Mouse (Mus musculus): Measurements from ENCODE around the gene Psmb9. TPM values are rescaled to one million over a fixed set of nuclear protein-coding genes. Genes with fewer than 3 reads are reported as not detected.

Gene Psmb9
- polyA plus RNA-seq, 1 experiment from 2014 or later, result 1.5 TPM

DNA sequence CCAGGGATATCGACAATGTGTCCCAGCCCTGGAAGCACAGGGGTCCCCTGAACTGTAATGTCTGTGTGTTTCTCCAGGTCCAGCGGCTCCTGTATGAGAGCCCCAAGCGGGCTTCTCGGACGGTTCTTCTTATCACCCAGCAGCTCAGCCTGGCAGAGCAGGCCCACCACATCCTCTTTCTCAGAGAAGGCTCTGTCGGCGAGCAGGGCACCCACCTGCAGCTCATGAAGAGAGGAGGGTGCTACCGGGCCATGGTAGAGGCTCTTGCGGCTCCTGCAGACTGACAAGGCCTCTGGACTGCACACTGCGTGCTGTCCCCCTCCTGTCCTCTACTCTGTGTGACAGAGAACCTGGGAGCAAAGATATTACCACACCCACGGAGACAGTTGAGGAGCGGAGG lies 8.9 kb upstream of the Psmb9 start:
- Histone ChIP-seq H3K27me3 (peaks cover 98% of the 10 kb centered on the region), H3K4me2 (peak overlapping the region; percentile 76; the same call in 1 of the 2 replicates), H3K27ac (no peak overlapping the region), H3K36me3 (no peaks in the 10 kb centered on the region), H3K9ac (peak overlapping the region; percentile 24; the same call in 1 of the 2 replicates), H3K9me3 (no peaks in the 10 kb centered on the region), H3K4me3 (0 out of 2 replicates have a peak overlapping the region, but pooled peaks have one; percentile 45), H3K4me1 (replicated peaks) (peaks cover 21% of the 10 kb centered on the region)
- ATAC-seq (ENCODE audit: low FRiP score), result no peak
- WGBS, result 38% methylated on average over 11 of the region's 12 CpGs

- Histone ChIP-seq H3K4me3 (no peak overlapping the region), H3K4me2 (no peak overlapping the region), H3K27ac (no peak overlapping the region), H3K9ac (no peak overlapping the region), H3K27me3 (peaks cover 98% of the 10 kb centered on the region), H3K4me1 (replicated peaks) (peaks cover 21% of the 10 kb centered on the region), H3K9me3 (no peaks in the 10 kb centered on the region), H3K36me3 (no peaks in the 10 kb centered on the region)
- 86% methylated on average over 4 of the region's 4 CpGs for WGBS
- ATAC-seq (ENCODE audit: low FRiP score), result no peak
Measured at GRCm38 (mm10) chr17:34194723-34195122, 7.2 kb upstream of the Psmb9 start.

DNA sequence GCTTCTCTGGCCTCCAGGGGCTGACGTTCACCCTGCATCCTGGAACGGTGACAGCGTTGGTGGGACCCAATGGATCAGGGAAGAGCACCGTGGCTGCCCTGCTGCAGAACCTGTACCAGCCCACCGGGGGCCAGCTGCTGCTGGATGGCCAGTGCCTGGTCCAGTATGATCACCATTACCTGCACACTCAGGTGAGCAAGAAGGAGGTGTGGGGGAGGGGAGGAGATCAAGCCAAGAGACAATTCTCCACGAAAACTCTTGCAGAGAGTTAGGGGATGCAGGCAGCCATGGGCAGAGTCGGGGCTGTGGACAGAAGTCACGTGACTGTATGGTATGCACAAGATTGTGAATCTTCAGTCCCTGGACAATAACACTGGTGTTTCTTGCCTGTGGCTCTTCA lies 5.9 kb upstream of the Psmb9 start:
- WGBS, result 61% methylated on average over 8 of the region's 8 CpGs
- no peak for ATAC-seq (ENCODE audit: low FRiP score)
- Histone ChIP-seq H3K4me2 (no peak overlapping the region), H3K27ac (no peak overlapping the region), H3K27me3 (peaks cover 98% of the 10 kb centered on the region), H3K4me1 (replicated peaks) (peaks cover 21% of the 10 kb centered on the region), H3K9ac (no peak overlapping the region), H3K4me3 (no peak overlapping the region), H3K36me3 (no peaks in the 10 kb centered on the region), H3K9me3 (no peaks in the 10 kb centered on the region)

- no peak for ATAC-seq (ENCODE audit: low FRiP score)
- peaks cover 20% of the 10 kb centered on the region for H3K4me1 ChIP-seq (replicated peaks)
- 24% methylated on average over 16 of the region's 16 CpGs for WGBS
- H3K4me2 ChIP-seq, result no peak overlapping the region
- no peak overlapping the region for H3K27ac ChIP-seq
- H3K9me3 ChIP-seq, result no peaks in the 10 kb centered on the region
- no peak overlapping the region for H3K4me3 ChIP-seq
- H3K27me3 ChIP-seq, result peaks cover 98% of the 10 kb centered on the region
- no peaks in the 10 kb centered on the region for H3K36me3 ChIP-seq
- H3K9ac ChIP-seq, result no peak overlapping the region
Measured at GRCm38 (mm10) chr17:34192852-34193251, 5.3 kb upstream of the Psmb9 start.

DNA sequence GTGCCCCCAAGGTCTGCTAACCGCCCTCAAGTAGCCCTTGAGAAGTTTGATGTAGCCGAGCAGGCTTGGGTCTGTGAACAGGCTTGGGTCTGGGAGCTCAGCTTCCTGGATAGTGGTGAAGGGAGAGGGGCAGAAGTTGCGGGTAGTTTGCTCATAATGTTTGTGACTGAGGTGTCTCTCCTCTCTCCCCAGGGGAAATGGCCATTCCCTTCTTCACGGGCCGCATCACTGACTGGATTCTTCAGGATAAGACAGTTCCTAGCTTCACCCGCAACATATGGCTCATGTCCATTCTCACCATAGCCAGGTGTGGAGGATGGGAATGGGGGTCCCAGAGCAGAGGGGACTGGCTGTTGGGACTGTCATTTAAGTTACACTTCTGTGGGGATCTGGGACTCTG lies 1.4 kb upstream of the Psmb9 start:
- Histone ChIP-seq H3K36me3 (no peaks in the 10 kb centered on the region), H3K4me1 (replicated peaks) (peaks cover 20% of the 10 kb centered on the region), H3K4me2 (no peak overlapping the region), H3K4me3 (no peak overlapping the region), H3K27ac (no peak overlapping the region), H3K9ac (no peak overlapping the region), H3K27me3 (peaks cover 97% of the 10 kb centered on the region), H3K9me3 (no peaks in the 10 kb centered on the region)
- WGBS, result 76% methylated on average over 6 of the region's 6 CpGs
- no peak for ATAC-seq (ENCODE audit: low FRiP score)

- Histone ChIP-seq H3K27ac (no peak overlapping the region), H3K4me1 (replicated peaks) (peaks cover 20% of the 10 kb centered on the region), H3K9ac (peak overlapping the region; percentile 70), H3K36me3 (no peaks in the 10 kb centered on the region), H3K4me2 (peak overlapping the region; percentile 70), H3K4me3 (peak overlapping the region; percentile 42), H3K27me3 (peaks cover 97% of the 10 kb centered on the region), H3K9me3 (no peaks in the 10 kb centered on the region)
- ATAC-seq (ENCODE audit: low FRiP score), result no peak
- 2% methylated on average over 20 of the region's 20 CpGs for WGBS
Measured at GRCm38 (mm10) chr17:34188010-34188409, 446 bp upstream of the Psmb9 start.

DNA sequence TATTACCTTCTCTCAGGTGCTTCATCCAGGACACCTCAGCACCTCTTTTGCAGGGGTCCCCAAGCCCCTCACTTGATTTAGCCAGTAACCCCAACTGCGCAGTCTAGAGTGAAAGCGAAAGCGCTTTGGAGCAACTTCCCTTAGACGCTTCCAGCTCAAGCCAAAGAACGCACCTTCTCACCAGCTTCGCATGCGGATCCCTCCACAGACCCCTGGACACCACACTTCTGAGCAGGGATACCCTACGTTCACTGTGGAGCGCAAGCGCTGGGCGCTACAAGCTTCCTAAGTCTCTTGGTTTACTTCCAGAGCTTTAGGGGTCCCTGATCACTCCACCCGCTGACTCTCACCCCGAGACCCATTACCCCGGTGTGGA lies 691 bp downstream of the Psmb9 start:
- peak overlapping the region; percentile 42 for H3K4me3 ChIP-seq
- no peaks in the 10 kb centered on the region for H3K9me3 ChIP-seq
- ATAC-seq (ENCODE audit: low FRiP score), result peak; percentile 33
- H3K27ac ChIP-seq, result no peak overlapping the region
- H3K27me3 ChIP-seq, result peaks cover 89% of the 10 kb centered on the region
- H3K36me3 ChIP-seq, result no peaks in the 10 kb centered on the region
- WGBS, result 3% methylated on average over 14 of the region's 14 CpGs
- H3K9ac ChIP-seq, result peak overlapping the region; percentile 70
- peak overlapping the region; percentile 70 for H3K4me2 ChIP-seq
- peaks cover 20% of the 10 kb centered on the region for H3K4me1 ChIP-seq (replicated peaks)

GRCm38 (mm10) chr17:34185526-34185925 lies 2.0 kb downstream of the Psmb9 start:
- Histone ChIP-seq H3K4me1 (replicated peaks) (peaks cover 20% of the 10 kb centered on the region), H3K4me2 (no peak overlapping the region), H3K9me3 (no peaks in the 10 kb centered on the region), H3K9ac (no peak overlapping the region), H3K36me3 (no peaks in the 10 kb centered on the region), H3K27ac (no peak overlapping the region), H3K4me3 (no peak overlapping the region), H3K27me3 (peaks cover 76% of the 10 kb centered on the region)
- 88% methylated on average over 9 of the region's 9 CpGs for WGBS
- no peak for ATAC-seq (ENCODE audit: low FRiP score)

- WGBS, result 80% methylated on average over 15 of the region's 15 CpGs
Measured at GRCm38 (mm10) chr17:34183564-34184219, 3.9 kb downstream of the Psmb9 start.

DNA sequence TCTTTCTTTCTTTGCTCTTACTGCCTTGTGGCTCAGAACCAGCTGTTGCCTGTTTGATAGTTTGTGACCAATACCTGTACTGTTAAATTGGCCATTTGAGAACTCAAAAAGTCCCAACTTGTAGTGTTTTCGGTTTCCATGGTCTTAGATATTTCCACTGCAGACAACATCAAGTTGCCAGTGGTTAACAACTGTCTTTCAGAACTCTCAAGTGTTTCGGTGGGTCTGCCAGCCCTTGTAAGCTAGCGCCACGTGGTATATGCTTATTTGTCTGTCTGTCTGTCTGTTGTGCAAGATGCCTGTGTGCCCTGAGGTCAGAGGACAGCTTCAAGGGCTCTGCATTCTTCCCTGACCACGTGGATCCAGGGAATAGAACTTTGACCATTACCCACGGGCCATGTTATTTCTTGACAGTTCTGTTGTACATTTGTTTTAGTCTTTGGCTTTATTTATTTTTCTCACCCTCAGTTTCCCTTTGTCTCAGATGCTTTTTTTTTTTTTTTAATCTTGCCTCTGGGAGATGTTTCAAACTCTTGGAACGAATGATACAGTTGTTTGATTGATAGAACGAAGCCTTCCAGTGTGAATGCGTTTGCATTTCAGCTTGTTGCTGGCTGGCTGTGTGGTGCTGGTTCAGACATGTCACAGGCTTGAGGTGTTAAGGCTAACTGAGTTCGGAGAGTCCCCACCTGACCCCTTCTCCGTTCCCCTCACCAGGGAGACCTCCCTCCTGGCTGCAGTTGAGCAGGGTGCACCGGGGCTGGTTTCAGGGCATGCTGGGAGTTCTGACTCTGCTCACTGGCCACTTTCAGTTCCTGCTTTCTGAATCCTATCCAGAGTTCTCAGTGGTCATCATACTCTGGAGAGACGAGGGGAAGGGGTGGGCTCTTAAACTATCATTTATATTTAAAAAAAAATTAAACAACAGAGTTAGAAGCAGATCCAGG lies 7.4 kb downstream of the Psmb9 start:
- Histone ChIP-seq H3K4me1 (replicated peaks) (no peaks in the 10 kb centered on the region), H3K27ac (no peak overlapping the region), H3K9ac (no peak overlapping the region), H3K36me3 (no peaks in the 10 kb centered on the region), H3K4me3 (no peak overlapping the region), H3K4me2 (no peak overlapping the region), H3K9me3 (no peaks in the 10 kb centered on the region), H3K27me3 (peaks cover 28% of the 10 kb centered on the region)
- no peak for ATAC-seq (ENCODE audit: low FRiP score)
- 76% methylated on average over 13 of the region's 13 CpGs for WGBS

More at GRCm38 (mm10) chr17:34183564-34184219, 3.9 kb downstream of the Psmb9 start:
- no peak for ATAC-seq (ENCODE audit: low FRiP score)
- Histone ChIP-seq H3K9ac (no peak overlapping the region), H3K9me3 (no peaks in the 10 kb centered on the region), H3K4me2 (no peak overlapping the region), H3K4me1 (replicated peaks) (peaks cover 20% of the 10 kb centered on the region), H3K4me3 (no peak overlapping the region), H3K27me3 (peaks cover 59% of the 10 kb centered on the region), H3K27ac (no peak overlapping the region), H3K36me3 (no peaks in the 10 kb centered on the region)

DNA sequence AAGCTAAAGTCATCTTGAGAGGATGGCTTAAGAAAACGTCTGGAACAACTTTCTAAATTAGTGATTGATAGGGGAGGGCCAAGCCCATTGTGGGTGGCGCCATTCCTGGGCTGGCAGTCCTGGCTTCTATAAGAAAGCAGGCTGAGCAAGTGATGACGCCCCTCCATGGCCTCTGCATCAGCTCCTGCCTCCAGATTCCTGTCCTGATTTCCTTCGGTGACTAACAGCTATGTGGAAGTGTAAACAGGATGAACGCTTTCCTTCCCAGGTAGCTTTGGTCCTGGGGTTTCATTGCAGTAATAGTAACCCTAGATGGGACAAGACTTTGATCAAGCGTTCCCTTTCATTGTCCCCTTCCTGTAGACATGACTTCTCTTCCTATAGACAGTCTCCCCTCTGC lies 8.5 kb downstream of the Psmb9 start:
- Histone ChIP-seq H3K4me3 (no peak overlapping the region), H3K9me3 (no peaks in the 10 kb centered on the region), H3K27me3 (peaks cover 18% of the 10 kb centered on the region), H3K36me3 (no peaks in the 10 kb centered on the region), H3K27ac (no peak overlapping the region), H3K4me1 (replicated peaks) (no peaks in the 10 kb centered on the region), H3K4me2 (no peak overlapping the region), H3K9ac (no peak overlapping the region)
- 80% methylated on average over 6 of the region's 6 CpGs for WGBS
- ATAC-seq (ENCODE audit: low FRiP score), result no peak

GRCm38 (mm10) chr17:34177179-34177578 lies 10.4 kb downstream of the Psmb9 start:
- Histone ChIP-seq H3K4me1 (replicated peaks) (no peaks in the 10 kb centered on the region), H3K9me3 (no peaks in the 10 kb centered on the region), H3K4me3 (no peak overlapping the region), H3K36me3 (no peaks in the 10 kb centered on the region), H3K27ac (no peak overlapping the region), H3K9ac (no peak overlapping the region), H3K27me3 (0 out of 2 replicates have a peak, but pooled peaks cover 5% of the 10 kb centered on the region), H3K4me2 (no peak overlapping the region)
- ATAC-seq (ENCODE audit: low FRiP score), result no peak
- 67% methylated on average over 4 of the region's 4 CpGs for WGBS

Measured in hindbrain, embryonic 13.5 days (tissue).